Mouse (Mus musculus) erythroblast, embryonic 14.5 days (primary cell): ENCODE results near the gene Asprv1. TPM values are rescaled to one million over a fixed set of nuclear protein-coding genes. Genes with fewer than 3 reads are reported as not detected.

Source experiments
- H3K27me3 ChIP-seq: 2 replicates; pipeline ENCODE4 v1.6.1; 2012; ENCODE audit warnings: inconsistent platforms; ENCODE audit not compliant: control insufficient read depth
- H3K36me3 ChIP-seq: 2 replicates; pipeline ENCODE4 v1.6.1; 2012; ENCODE audit warnings: mild to moderate bottlenecking, inconsistent platforms; ENCODE audit not compliant: control insufficient read depth
- H3K4me1 ChIP-seq: 2 replicates; pipeline ENCODE4 v1.6.1; 2012; ENCODE audit warnings: inconsistent platforms; ENCODE audit not compliant: control insufficient read depth
- H3K4me3 ChIP-seq: replicated peaks from 2 replicates; pipeline ENCODE3; 2012; ENCODE audit warnings: moderate library complexity, mild to moderate bottlenecking, inconsistent platforms
- H3K9me3 ChIP-seq: 2 replicates; pipeline ENCODE4 v1.6.1; 2012; ENCODE audit warnings: low read length, inconsistent platforms, mixed read lengths; ENCODE audit not compliant: control insufficient read depth
- GATA1 ChIP-seq: IDR thresholded peaks from 2 replicates; pipeline ENCODE4 v1.6.1; 2012; ENCODE audit warnings: low read length, inconsistent platforms, mixed read lengths
- TAL1 ChIP-seq: IDR thresholded peaks from 3 replicates; pipeline ENCODE4 v1.6.1; 2012; ENCODE audit warnings: low read length, inconsistent platforms, mixed read lengths
- polyA plus RNA-seq: library from polyadenylated mRNA; stranded (reverse); fragments of >175 nt; gene quantifications from 2 replicates; pipeline ENCODE4 v1.2.3, GENCODE M21; 2012

The Asprv1 gene
- polyA plus RNA-seq, 1 experiment: not detected

GRCm38 (mm10) chr6:86586070-86586469 lies 41.9 kb upstream of the Asprv1 start:
- TF ChIP-seq TAL1: no peak
- TF ChIP-seq GATA1: no peak

GRCm38 (mm10) chr6:86588429-86588828 lies 39.5 kb upstream of the Asprv1 start:
- TF ChIP-seq GATA1 (no peak), TAL1 (no peak)
- H3K36me3 ChIP-seq: no peaks in the 10 kb centered on the region
- no peak overlapping the region for H3K4me3 ChIP-seq
- no peaks in the 10 kb centered on the region for H3K9me3 ChIP-seq
- H3K4me1 ChIP-seq: peaks cover 22% of the 10 kb centered on the region
- H3K27me3 ChIP-seq: peaks cover 28% of the 10 kb centered on the region

More at GRCm38 (mm10) chr6:86586070-86586469, 41.9 kb upstream of the Asprv1 start:
- no peaks in the 10 kb centered on the region for H3K9me3 ChIP-seq
- H3K4me3 ChIP-seq: no peak overlapping the region
- H3K4me1 ChIP-seq: peaks cover 22% of the 10 kb centered on the region
- no peaks in the 10 kb centered on the region for H3K36me3 ChIP-seq
- peaks cover 23% of the 10 kb centered on the region for H3K27me3 ChIP-seq

- TF ChIP-seq GATA1 (no peak), TAL1 (no peak)
- Histone ChIP-seq H3K36me3 (no peaks in the 10 kb centered on the region), H3K27me3 (peaks cover 26% of the 10 kb centered on the region), H3K9me3 (no peaks in the 10 kb centered on the region; the same call in 1 of the 2 replicates), H3K4me1 (peaks cover 35% of the 10 kb centered on the region), H3K4me3 (no peak overlapping the region)
Measured at GRCm38 (mm10) chr6:86593146-86593897, 34.6 kb upstream of the Asprv1 start.

- Histone ChIP-seq H3K36me3 (no peaks in the 10 kb centered on the region), H3K9me3 (no peaks in the 10 kb centered on the region; the same call in 1 of the 2 replicates), H3K4me3 (peak overlapping the region; percentile 54), H3K4me1 (peaks cover 42% of the 10 kb centered on the region), H3K27me3 (peaks cover 26% of the 10 kb centered on the region)
- TF ChIP-seq GATA1 (no peak), TAL1 (no peak)
Measured at GRCm38 (mm10) chr6:86594636-86595035, 33.3 kb upstream of the Asprv1 start.

GRCm38 (mm10) chr6:86595865-86596440 lies 32.0 kb upstream of the Asprv1 start:
- H3K36me3 ChIP-seq: peaks cover 2% of the 10 kb centered on the region; the same call in 1 of the 2 replicates
- peaks cover 26% of the 10 kb centered on the region for H3K27me3 ChIP-seq
- H3K4me1 ChIP-seq: peaks cover 55% of the 10 kb centered on the region
- H3K9me3 ChIP-seq: no peaks in the 10 kb centered on the region; the same call in 1 of the 2 replicates
- TF ChIP-seq TAL1 (no peak), GATA1 (no peak)
- H3K4me3 ChIP-seq: no peak overlapping the region

- TF ChIP-seq GATA1 (no peak), TAL1 (no peak)
- Histone ChIP-seq H3K4me1 (peaks cover 65% of the 10 kb centered on the region), H3K27me3 (peaks cover 18% of the 10 kb centered on the region), H3K4me3 (no peak overlapping the region), H3K9me3 (no peaks in the 10 kb centered on the region; the same call in 1 of the 2 replicates), H3K36me3 (peaks cover 2% of the 10 kb centered on the region; the same call in 1 of the 2 replicates)
Measured at GRCm38 (mm10) chr6:86598742-86599193, 29.2 kb upstream of the Asprv1 start.

GRCm38 (mm10) chr6:86599197-86599596 lies 28.8 kb upstream of the Asprv1 start:
- Histone ChIP-seq H3K4me3 (no peak overlapping the region), H3K36me3 (peaks cover 2% of the 10 kb centered on the region; the same call in 1 of the 2 replicates), H3K27me3 (peaks cover 17% of the 10 kb centered on the region), H3K4me1 (peaks cover 64% of the 10 kb centered on the region), H3K9me3 (no peaks in the 10 kb centered on the region)
- TF ChIP-seq GATA1 (no peak), TAL1 (no peak)

- Histone ChIP-seq H3K4me3 (peak overlapping the region; percentile 41), H3K4me1 (peaks cover 56% of the 10 kb centered on the region)
Measured at GRCm38 (mm10) chr6:86599951-86600414, 28.0 kb upstream of the Asprv1 start.

GRCm38 (mm10) chr6:86605260-86605659 lies 22.7 kb upstream of the Asprv1 start:
- no peak for TF ChIP-seq GATA1
- Histone ChIP-seq H3K27me3 (no peaks in the 10 kb centered on the region), H3K4me1 (peaks cover 35% of the 10 kb centered on the region), H3K36me3 (peaks cover 2% of the 10 kb centered on the region; the same call in 1 of the 2 replicates), H3K4me3 (no peak overlapping the region), H3K9me3 (no peaks in the 10 kb centered on the region)

More at GRCm38 (mm10) chr6:86599951-86600414, 28.0 kb upstream of the Asprv1 start:
- peaks cover 2% of the 10 kb centered on the region; the same call in 1 of the 2 replicates for H3K36me3 ChIP-seq
- TF ChIP-seq TAL1: no peak
- TF ChIP-seq GATA1: no peak
- H3K27me3 ChIP-seq: peaks cover 12% of the 10 kb centered on the region
- no peaks in the 10 kb centered on the region for H3K9me3 ChIP-seq
